Mouse (Mus musculus) C2C12 (cell line): ENCODE results near the gene Phf6.

ENCODE experiments used
- CEBPB ChIP-seq: IDR thresholded peaks from one replicate; pipeline ENCODE4 v1.6.1; 2011; ENCODE audit warnings: low read depth, mild to moderate bottlenecking, control low read depth, moderate library complexity
- CTCF ChIP-seq: IDR thresholded peaks from one replicate; pipeline ENCODE4 v1.5.1; 2011; ENCODE audit not compliant: control insufficient read depth, insufficient read depth, insufficient read length
- MYOD1 ChIP-seq: IDR thresholded peaks from one replicate; pipeline ENCODE4 v1.6.1; 2011; ENCODE audit warnings: low read depth; ENCODE audit not compliant: control insufficient read depth, insufficient read length
- MYOG ChIP-seq: IDR thresholded peaks from one replicate; pipeline ENCODE4 v1.6.1; 2011; ENCODE audit not compliant: control insufficient read depth, insufficient read length; ENCODE audit errors: extremely low read depth
- USF1 ChIP-seq: IDR thresholded peaks from one replicate; pipeline ENCODE4 v1.6.1; 2011; ENCODE audit warnings: low read depth, mild to moderate bottlenecking, control low read depth, moderate library complexity

DNA sequence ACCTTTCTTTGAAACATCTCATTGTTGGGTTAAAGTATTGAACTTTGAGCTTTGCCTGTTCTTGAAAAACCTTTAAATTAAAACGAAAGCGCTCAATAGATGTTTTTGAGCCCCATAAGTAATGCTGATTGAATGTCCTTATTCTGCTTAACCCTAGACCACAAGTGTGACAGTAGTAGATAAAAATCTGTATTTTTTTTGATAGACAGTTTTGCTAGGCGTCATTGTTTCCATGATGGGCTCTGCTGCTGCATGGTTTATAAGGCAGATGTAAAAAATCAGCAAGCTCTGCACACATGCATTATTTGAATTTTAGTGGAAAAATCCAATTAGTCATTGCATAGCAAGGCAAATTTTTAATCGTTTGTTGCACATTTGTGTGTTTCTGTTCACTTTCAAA lies 1.8 kb downstream of the Phf6 start:
- TF ChIP-seq CTCF (no peak), MYOD1 (no peak), CEBPB (no peak), USF1 (no peak), MYOG (no peak)
